Comparison of ENCODE assay signal across 25 mouse cellular contexts in the genomic region with DNA sequence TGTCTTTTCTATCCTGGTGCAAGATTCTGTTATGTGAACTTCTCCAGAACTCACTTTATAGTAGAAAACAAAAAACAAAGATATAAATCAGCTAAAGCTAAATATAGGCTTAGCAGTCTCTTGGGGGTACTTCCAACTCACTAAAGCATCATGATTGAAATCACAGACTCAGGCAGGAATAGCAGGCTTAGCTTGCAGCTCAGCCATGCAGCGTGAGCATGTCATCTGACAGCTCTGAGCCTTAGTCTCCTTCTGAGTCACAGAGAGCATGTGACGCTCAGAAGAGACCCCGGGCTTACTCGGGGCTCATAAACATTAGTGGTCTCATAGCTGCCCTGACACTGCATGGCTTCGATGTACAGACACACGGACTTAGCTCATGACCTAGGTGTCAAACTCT.
DNase-seq lines count a peak whose midpoint lies in the region; ATAC-seq and TF ChIP-seq lines count a peak whose summit lies in the region.
"Had no signal": no experiment of that assay in that cellular context is flagged by ENCODE, and none has a peak within 500 bp of the region (broad histone marks: within the 10 kb centered on the region; RNA-seq: fewer than 3 reads in every experiment).

No protein-coding gene starts in this region.

- intact Hi-C loops in heart, postnatal 36 days (cut with DNase I), result no loop called here

- no peak overlapping the region for H3K4me3 ChIP-seq in heart, embryonic 14.5 days (ENCODE audit: control insufficient read depth in 1 of 2, insufficient read depth in 1 of 2, low read depth in 1 of 2, low read length in 2 of 2)
- no peak overlapping the region for H3K4me3 ChIP-seq in kidney, adult 2 months (ENCODE audit: insufficient read depth, low read depth, low read length)
- H3K4me3 ChIP-seq: heart, embryonic 10.5 days; hindbrain, embryonic 12.5 days; layer of hippocampus, adult 2 months; limb, embryonic 12.5 days; liver, embryonic 12.5 days; midbrain, embryonic 10.5 days had no signal

- no peak overlapping the region for H3K4me2 ChIP-seq in heart, embryonic 14.5 days (ENCODE audit: low read length)
- H3K4me2 ChIP-seq: hindbrain, embryonic 12.5 days; limb, embryonic 12.5 days; liver, embryonic 12.5 days had no signal

- H3K9me3 ChIP-seq in heart, embryonic 14.5 days (ENCODE audit: control insufficient read depth, low read length), result no peaks in the 10 kb centered on the region
- H3K9me3 ChIP-seq: heart, embryonic 10.5 days; hindbrain, embryonic 12.5 days; limb, embryonic 12.5 days; liver, embryonic 12.5 days; midbrain, embryonic 10.5 days had no signal

- peaks cover 18% of the 10 kb centered on the region for H3K36me3 ChIP-seq in heart, embryonic 14.5 days (ENCODE audit: control insufficient read depth, insufficient read depth, low read length)
- peaks cover 3% of the 10 kb centered on the region for H3K36me3 ChIP-seq in kidney, adult 2 months (ENCODE audit: control insufficient read depth, insufficient read depth, low read length)

- H3K27ac ChIP-seq in heart, embryonic 14.5 days (replicated peaks in 1 of 2; ENCODE audit: control insufficient read depth in 1 of 2, insufficient read depth in 1 of 2, low read depth in 2 of 2, low read length in 2 of 2), result no peak overlapping the region
- H3K27ac ChIP-seq in kidney, adult 2 months (ENCODE audit: insufficient read depth, low read depth, low read length), result no peak overlapping the region
- H3K27ac ChIP-seq: heart, embryonic 10.5 days; hindbrain, embryonic 12.5 days; layer of hippocampus, adult 2 months; limb, embryonic 12.5 days; liver, embryonic 12.5 days; midbrain, embryonic 10.5 days had no signal

- 0 out of 2 replicates have a peak overlapping the region, but pooled peaks have one; percentile 17 for H3K9ac ChIP-seq in heart, embryonic 14.5 days (ENCODE audit: low read length)
- H3K9ac ChIP-seq: forebrain, postnatal 0 days; hindbrain, embryonic 12.5 days; limb, embryonic 12.5 days; liver, embryonic 12.5 days had no signal

- peaks cover 2 to 11% of the 10 kb centered on the region in 2 experiments; a peak in 3 of 4 replicates for H3K4me1 ChIP-seq in heart, embryonic 14.5 days (ENCODE audit: control insufficient read depth in 2 of 2, insufficient read depth in 2 of 2, low read length in 2 of 2)
- H3K4me1 ChIP-seq in kidney, adult 2 months (ENCODE audit: control insufficient read depth, insufficient read depth, low read length), result no peaks in the 10 kb centered on the region
- H3K4me1 ChIP-seq: hindbrain, embryonic 12.5 days; liver, embryonic 12.5 days; midbrain, embryonic 10.5 days had no signal

- ATAC-seq in heart, embryonic 14.5 days (ENCODE audit: insufficient number of reproducible peaks, insufficient read depth, low FRiP score, low read depth), result no peak
- ATAC-seq: activated CD4-positive, CD25-positive, alpha-beta regulatory T cell, adult 4 months; forebrain, postnatal 0 days; inflammation-experienced regulatory T-cells, adult 6 months; liver, embryonic 12.5 days had no signal

- 46% methylated on average over 6 of the region's 6 CpGs for WGBS in heart, embryonic 14.5 days
- 78% methylated on average over 6 of the region's 6 CpGs for WGBS in kidney, adult 2 months

- no peaks in the 10 kb centered on the region for H3K27me3 ChIP-seq in heart, embryonic 14.5 days (ENCODE audit: control insufficient read depth, insufficient read depth, low read length)
- no peaks in the 10 kb centered on the region for H3K27me3 ChIP-seq in kidney, adult 2 months (replicated peaks; ENCODE audit: control insufficient read depth, insufficient read depth, low read length)
- H3K27me3 ChIP-seq: hindbrain, embryonic 12.5 days; limb, embryonic 12.5 days; liver, embryonic 12.5 days had no signal

- DNase-seq in heart, postnatal 36 days, result no peak
- peak; percentile 29 for DNase-seq in kidney, postnatal 10 days
- DNase-seq in kidney, adult 2 months, result no peak
- peak; percentile 13 for DNase-seq in retina, embryonic 14.5 days (ENCODE audit: low spot score)
- DNase-seq in retina, postnatal 1 day, result no peak
- DNase-seq in spleen, postnatal 10 days (ENCODE audit: low spot score in 2 of 2), result no peak
- DNase-seq: adrenal gland, adult 8-10 months; B cell, adult 2 months; cerebellum, adult 11-12 months; cerebellum, postnatal 10 days; forebrain, postnatal 0 days; kidney, postnatal 14 days; layer of hippocampus, postnatal 36 days; lung, adult 2 months; right cerebral cortex, postnatal 25 days; spleen, adult 18-20 months had no signal

- no peak for TF ChIP-seq CTCF in kidney, adult 2 months (conservative IDR thresholded peaks at IDR 0.05; ENCODE audit: insufficient read depth, insufficient read length, low read depth, low read length)

- TF ChIP-seq POLR2A in kidney, adult 2 months (IDR thresholded peaks at IDR 0.05; ENCODE audit: low read depth, low read length), result no peak

Comparison
In these comparisons a context has a peak if more than half of its experiments do, and no peak if none do; other contexts are left out.
1. DNase-seq: peak in kidney, postnatal 10 days (single experiment) and retina, embryonic 14.5 days (single experiment); none in heart, postnatal 36 days (0 of 2), kidney, adult 2 months (single experiment), retina, postnatal 1 day (single experiment) and spleen, postnatal 10 days (0 of 2).